Mouse (Mus musculus) spleen, postnatal 4 days (tissue): ENCODE data around the gene Btbd35f22.
"Not testable (repeated sequence)": the region's sequence is repeated elsewhere in the genome, so short reads cannot be mapped to it uniquely, and the experiment has no call there.

Experiments used
- DNase-seq, 2 experiments: peaks; one replicate each; pipeline ENCODE4 v3.0.0; 2022; ENCODE audit warnings: low spot score in 2 of 2

Btbd35f22 gene

GRCm38 (mm10) chrX:32047529-32047928 is at the start of gene Btbd35f22:
Gene Btbd35f22 (plus strand): TSS chrX:32047829.
- DNase-seq = not testable (repeated sequence)
